Mouse (Mus musculus): ENCODE results near the gene Cenpp. TPM values are rescaled to one million over a fixed set of nuclear protein-coding genes. Genes with fewer than 3 reads are reported as not detected.

The Cenpp gene
- polyA plus RNA-seq, 1 experiment from 2014 or later = 26.1 TPM

DNA sequence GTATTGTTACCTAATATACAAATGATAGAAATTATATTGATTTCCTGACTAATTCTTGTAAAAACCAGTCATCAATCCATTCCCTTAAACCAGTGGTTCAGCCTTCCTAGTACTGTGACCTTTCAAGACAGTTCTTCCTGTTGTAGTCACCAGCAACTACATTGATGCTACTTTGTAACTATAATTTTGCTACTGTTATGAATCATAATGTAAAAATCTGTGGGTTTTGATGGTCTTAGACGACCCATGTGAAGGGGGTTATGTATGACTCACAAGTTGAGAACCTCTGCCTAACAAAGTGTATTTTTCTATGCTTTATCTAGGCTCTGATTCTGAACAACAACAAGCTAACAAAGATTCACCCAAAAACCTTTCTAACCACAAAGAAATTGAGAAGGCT is 95.7 kb downstream of the Cenpp start:
- no peak overlapping the region for H3K9ac ChIP-seq
- H3K27ac ChIP-seq = no peak overlapping the region
- H3K9me3 ChIP-seq (replicated peaks) = no peaks in the 10 kb centered on the region
- no peak overlapping the region for H3K4me2 ChIP-seq
- no peaks in the 10 kb centered on the region for H3K27me3 ChIP-seq
- ATAC-seq (replicated peaks; ENCODE audit: insufficient number of reproducible peaks, insufficient read depth, low FRiP score, low read depth) = no peak
- H3K4me1 ChIP-seq (replicated peaks) = no peaks in the 10 kb centered on the region
- no peaks in the 10 kb centered on the region for H3K36me3 ChIP-seq
- 55% methylated on average over 1 of the region's 1 CpGs for WGBS
- H3K4me3 ChIP-seq = no peak overlapping the region

DNA sequence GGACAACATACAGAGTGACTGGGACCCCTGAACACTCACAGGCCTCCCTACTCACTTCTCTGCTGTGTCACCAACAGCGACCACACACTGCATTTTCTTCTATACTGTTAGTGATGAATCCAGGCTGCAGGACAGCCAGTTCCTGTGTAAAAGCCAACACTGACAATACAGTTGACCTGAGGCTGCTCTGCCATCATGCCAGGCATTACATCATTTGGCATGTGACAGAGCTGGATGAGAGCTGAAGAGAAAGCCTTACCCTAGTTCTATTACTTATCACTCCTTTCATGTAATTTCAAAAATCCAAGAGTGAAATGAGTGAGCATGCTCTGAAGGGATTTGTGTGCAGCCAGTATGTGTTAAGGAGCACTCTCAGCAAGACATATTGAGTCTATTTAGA is 96.4 kb downstream of the Cenpp start:
- 70% methylated on average over 1 of the region's 1 CpGs for WGBS
- Histone ChIP-seq H3K9ac (no peak overlapping the region), H3K4me2 (no peak overlapping the region), H3K27me3 (no peaks in the 10 kb centered on the region), H3K27ac (no peak overlapping the region), H3K36me3 (no peaks in the 10 kb centered on the region), H3K4me1 (replicated peaks) (no peaks in the 10 kb centered on the region), H3K9me3 (replicated peaks) (no peaks in the 10 kb centered on the region), H3K4me3 (no peak overlapping the region)
- ATAC-seq (replicated peaks; ENCODE audit: insufficient number of reproducible peaks, insufficient read depth, low FRiP score, low read depth) = no peak

DNA sequence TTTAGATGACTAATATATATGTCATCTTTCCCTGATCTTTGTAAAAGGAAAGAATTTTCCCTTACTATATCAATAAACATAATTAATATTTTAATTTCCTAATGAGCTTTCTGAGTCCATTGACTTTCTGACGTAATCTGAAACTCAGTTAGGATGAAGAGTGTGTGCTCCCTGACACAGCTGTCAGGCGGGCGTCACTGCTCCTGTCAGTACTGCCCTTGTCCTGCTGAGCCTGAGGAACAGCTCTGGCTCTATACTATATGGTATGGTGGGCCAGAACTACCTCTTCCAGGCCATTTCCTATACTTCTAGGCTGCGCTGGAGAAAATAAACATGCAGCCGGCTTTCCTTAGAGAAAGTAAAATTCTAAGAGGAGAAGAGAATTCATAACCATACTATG is 98.1 kb downstream of the Cenpp start:
- H3K36me3 ChIP-seq = no peaks in the 10 kb centered on the region

GRCm38 (mm10) chr13:49549616-49550015 is 103.0 kb downstream of the Cenpp start:
- no peak overlapping the region for H3K9ac ChIP-seq
- H3K4me2 ChIP-seq = no peak overlapping the region
- ATAC-seq (replicated peaks; ENCODE audit: insufficient number of reproducible peaks, insufficient read depth, low FRiP score, low read depth) = no peak
- WGBS = 86% methylated on average over 3 of the region's 3 CpGs
- H3K27me3 ChIP-seq = no peaks in the 10 kb centered on the region
- H3K9me3 ChIP-seq (replicated peaks) = no peaks in the 10 kb centered on the region
- no peak overlapping the region for H3K27ac ChIP-seq
- no peak overlapping the region for H3K4me3 ChIP-seq
- H3K36me3 ChIP-seq = no peaks in the 10 kb centered on the region
- 0 out of 2 replicates have a peak, but pooled peaks cover 2% of the 10 kb centered on the region for H3K4me1 ChIP-seq (replicated peaks)

More for the DNA sequence above, 98.1 kb downstream of the Cenpp start:
- Histone ChIP-seq H3K4me3 (no peak overlapping the region), H3K4me1 (replicated peaks) (no peaks in the 10 kb centered on the region), H3K4me2 (no peak overlapping the region), H3K27ac (no peak overlapping the region), H3K9me3 (replicated peaks) (no peaks in the 10 kb centered on the region), H3K9ac (no peak overlapping the region), H3K27me3 (no peaks in the 10 kb centered on the region)
- WGBS = 80% methylated on average over 5 of the region's 5 CpGs
- ATAC-seq (replicated peaks; ENCODE audit: insufficient number of reproducible peaks, insufficient read depth, low FRiP score, low read depth) = no peak

DNA sequence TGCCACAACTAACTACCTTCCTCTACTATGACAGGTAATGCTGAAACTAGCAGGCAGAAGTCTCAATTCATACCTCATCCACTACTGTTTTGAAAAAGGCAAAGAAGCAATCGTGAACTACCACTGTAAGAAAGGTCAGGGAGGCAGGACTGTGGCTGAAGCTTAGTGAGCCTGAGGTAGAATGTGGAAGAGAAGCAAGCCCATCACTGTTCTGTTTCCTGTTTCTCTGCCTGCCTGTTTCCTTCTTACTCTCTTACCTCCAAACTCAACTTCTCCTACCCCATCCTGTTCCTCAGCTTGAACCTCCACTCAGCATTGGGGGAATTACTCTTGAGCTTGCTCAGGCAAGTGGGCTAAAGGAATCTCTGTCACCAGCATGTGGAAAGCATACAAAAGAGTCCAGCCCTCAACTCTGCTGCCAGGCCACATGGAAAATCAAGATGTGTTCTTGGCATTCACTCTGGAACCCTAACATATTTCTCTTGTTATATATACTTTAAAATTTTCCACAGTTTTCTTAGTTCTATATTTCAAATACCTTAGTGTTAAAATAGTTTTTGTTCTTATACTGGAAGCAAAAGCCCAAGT is 104.9 kb downstream of the Cenpp start:
- no peak overlapping the region for H3K4me2 ChIP-seq
- H3K9me3 ChIP-seq (replicated peaks) = no peaks in the 10 kb centered on the region
- no peaks in the 10 kb centered on the region for H3K27me3 ChIP-seq
- no peak overlapping the region for H3K9ac ChIP-seq
- 0 out of 2 replicates have a peak overlapping the region, but pooled peaks have one; percentile 25 for H3K27ac ChIP-seq
- H3K4me3 ChIP-seq = no peak overlapping the region
- ATAC-seq (replicated peaks; ENCODE audit: insufficient number of reproducible peaks, insufficient read depth, low FRiP score, low read depth) = no peak
- H3K4me1 ChIP-seq (replicated peaks) = 0 out of 2 replicates have a peak, but pooled peaks cover 2% of the 10 kb centered on the region
- WGBS = 73% methylated on average over 1 of the region's 1 CpGs
- H3K36me3 ChIP-seq = no peaks in the 10 kb centered on the region

DNA sequence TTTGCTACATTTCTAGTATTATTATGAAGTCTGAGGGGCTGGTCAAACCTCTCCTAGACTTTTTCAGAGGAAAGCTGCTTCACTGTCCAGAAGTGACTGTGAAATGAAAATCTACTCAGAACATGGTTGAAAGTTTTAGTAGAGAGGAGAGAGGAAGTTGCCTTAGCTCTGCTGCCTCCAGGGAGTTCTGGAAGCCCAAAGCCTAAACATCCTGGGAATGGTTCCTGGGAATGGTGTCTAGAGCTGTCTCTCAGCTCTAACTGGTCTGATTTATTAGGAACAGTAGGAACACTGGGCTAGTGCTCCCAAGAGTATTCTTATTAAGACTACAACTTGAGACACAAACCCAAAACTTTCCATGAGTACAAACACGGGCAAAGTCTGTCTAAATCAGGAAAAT is 106.1 kb downstream of the Cenpp start:
- Histone ChIP-seq H3K27me3 (no peaks in the 10 kb centered on the region), H3K4me2 (peak overlapping the region; percentile 13; the same call in 1 of the 2 replicates), H3K4me3 (no peak overlapping the region), H3K9me3 (replicated peaks) (no peaks in the 10 kb centered on the region), H3K4me1 (replicated peaks) (0 out of 2 replicates have a peak, but pooled peaks cover 2% of the 10 kb centered on the region), H3K27ac (peak overlapping the region; percentile 45), H3K9ac (no peak overlapping the region), H3K36me3 (no peaks in the 10 kb centered on the region)
- 81% methylated on average over 1 of the region's 1 CpGs for WGBS
- no peak for ATAC-seq (replicated peaks; ENCODE audit: insufficient number of reproducible peaks, insufficient read depth, low FRiP score, low read depth)

GRCm38 (mm10) chr13:49545646-49546045 is 106.9 kb downstream of the Cenpp start:
- H3K27ac ChIP-seq = peak overlapping the region; percentile 67
- 23% methylated on average over 3 of the region's 3 CpGs for WGBS
- 0 out of 2 replicates have a peak, but pooled peaks cover 2% of the 10 kb centered on the region for H3K4me1 ChIP-seq (replicated peaks)
- no peak for ATAC-seq (replicated peaks; ENCODE audit: insufficient number of reproducible peaks, insufficient read depth, low FRiP score, low read depth)
- no peak overlapping the region for H3K9ac ChIP-seq
- H3K36me3 ChIP-seq = no peaks in the 10 kb centered on the region
- H3K27me3 ChIP-seq = no peaks in the 10 kb centered on the region
- H3K9me3 ChIP-seq (replicated peaks) = no peaks in the 10 kb centered on the region
- H3K4me3 ChIP-seq = peak overlapping the region; percentile 14; the same call in 1 of the 2 replicates
- H3K4me2 ChIP-seq = peak overlapping the region; percentile 21; the same call in 1 of the 2 replicates

DNA sequence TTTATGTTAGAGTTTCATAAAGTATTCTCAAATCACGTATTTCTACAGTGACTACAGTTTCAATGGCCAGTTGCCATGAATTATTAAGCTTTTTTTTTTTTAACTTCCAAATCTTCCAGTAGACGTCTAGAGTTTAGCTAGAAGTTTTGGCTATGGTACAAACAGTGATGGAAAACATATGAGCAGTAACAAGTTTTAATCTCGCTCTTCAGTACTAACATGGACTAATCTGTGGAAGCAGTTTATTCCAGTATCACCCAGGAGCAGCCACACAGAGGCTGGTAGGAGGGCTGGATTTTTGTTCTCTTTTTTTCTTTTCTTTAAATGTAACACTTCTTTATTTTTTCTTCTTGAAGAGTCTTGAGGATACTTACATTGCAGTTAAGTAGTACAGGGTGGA is 108.3 kb downstream of the Cenpp start, which contains the start of gene Aspn:
Gene Aspn (plus strand): TSS at position 165 of the 400 bp plus-strand sequence.
- no peak within 1 kb of the TSS for H3K9ac ChIP-seq
- no peaks in the 10 kb centered on the region for H3K27me3 ChIP-seq
- 0 out of 2 replicates have a peak within 1 kb of the TSS, but pooled peaks have one; percentile 14 for H3K4me3 ChIP-seq
- peak within 1 kb of the TSS; percentile 67; the same call in 1 of the 2 replicates for H3K27ac ChIP-seq
- no peaks in the 10 kb centered on the region for H3K9me3 ChIP-seq (replicated peaks)
- 0 out of 2 replicates have a peak, but pooled peaks have one; percentile 31 for ATAC-seq (replicated peaks; ENCODE audit: insufficient number of reproducible peaks, insufficient read depth, low FRiP score, low read depth)
- 51% methylated on average over 3 of the region's 3 CpGs for WGBS
- 0 out of 2 replicates have a peak, but pooled peaks cover 2% of the 10 kb centered on the region for H3K4me1 ChIP-seq (replicated peaks)
- no peaks in the 10 kb centered on the region for H3K36me3 ChIP-seq
- peak within 1 kb of the TSS; percentile 21; the same call in 1 of the 2 replicates for H3K4me2 ChIP-seq

- no peak for ATAC-seq (replicated peaks; ENCODE audit: insufficient number of reproducible peaks, insufficient read depth, low FRiP score, low read depth)
- no peaks in the 10 kb centered on the region for H3K27me3 ChIP-seq
- no peaks in the 10 kb centered on the region for H3K4me1 ChIP-seq (replicated peaks)
- H3K27ac ChIP-seq = no peak overlapping the region
- no peak overlapping the region for H3K4me2 ChIP-seq
- no peak overlapping the region for H3K4me3 ChIP-seq
- 88% methylated on average over 1 of the region's 1 CpGs for WGBS
- H3K9me3 ChIP-seq (replicated peaks) = no peaks in the 10 kb centered on the region
- no peaks in the 10 kb centered on the region for H3K36me3 ChIP-seq
- no peak overlapping the region for H3K9ac ChIP-seq
These were observed 113.9 kb downstream of the Cenpp start for GRCm38 (mm10) chr13:49538693-49539092.

- Histone ChIP-seq H3K9ac (no peak overlapping the region), H3K36me3 (no peaks in the 10 kb centered on the region), H3K27ac (no peak overlapping the region), H3K4me3 (no peak overlapping the region), H3K4me1 (replicated peaks) (no peaks in the 10 kb centered on the region), H3K4me2 (no peak overlapping the region), H3K27me3 (no peaks in the 10 kb centered on the region), H3K9me3 (replicated peaks) (no peaks in the 10 kb centered on the region)
- WGBS = 92% methylated on average over 1 of the region's 1 CpGs
- no peak for ATAC-seq (replicated peaks; ENCODE audit: insufficient number of reproducible peaks, insufficient read depth, low FRiP score, low read depth)
These were observed 115.6 kb downstream of the Cenpp start for GRCm38 (mm10) chr13:49536946-49537345.

- Histone ChIP-seq H3K27me3 (no peaks in the 10 kb centered on the region), H3K36me3 (no peaks in the 10 kb centered on the region), H3K27ac (no peak overlapping the region), H3K9me3 (replicated peaks) (no peaks in the 10 kb centered on the region), H3K4me3 (no peak overlapping the region), H3K4me2 (no peak overlapping the region), H3K4me1 (replicated peaks) (no peaks in the 10 kb centered on the region), H3K9ac (no peak overlapping the region)
- ATAC-seq (replicated peaks; ENCODE audit: insufficient number of reproducible peaks, insufficient read depth, low FRiP score, low read depth) = no peak
- 92% methylated on average over 4 of the region's 4 CpGs for WGBS
These were observed 121.9 kb downstream of the Cenpp start for GRCm38 (mm10) chr13:49530636-49531035.

DNA sequence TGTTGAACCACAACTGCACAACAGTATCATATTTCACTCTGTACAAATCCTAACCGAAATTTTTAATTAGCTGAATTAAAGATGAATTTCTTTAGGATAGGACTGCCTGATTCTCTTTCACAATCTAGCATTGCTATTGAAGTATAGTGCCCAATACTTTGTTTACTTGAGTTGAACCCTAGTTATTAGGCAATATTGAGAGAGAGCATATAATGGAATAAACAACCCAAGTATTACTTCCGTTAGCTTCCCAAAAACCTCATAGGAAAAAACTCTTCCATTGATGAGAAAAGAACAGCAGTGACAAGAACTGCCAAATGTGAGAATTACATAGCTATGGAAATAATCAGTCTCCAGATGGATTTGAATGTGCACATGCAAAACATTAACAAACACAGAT is 126.3 kb downstream of the Cenpp start:
- no peak overlapping the region for H3K27ac ChIP-seq
- H3K4me3 ChIP-seq = no peak overlapping the region
- 84% methylated on average over 2 of the region's 2 CpGs for WGBS

More for the DNA sequence above, 126.3 kb downstream of the Cenpp start:
- H3K4me2 ChIP-seq = no peak overlapping the region
- no peaks in the 10 kb centered on the region for H3K9me3 ChIP-seq (replicated peaks)
- H3K9ac ChIP-seq = no peak overlapping the region
- ATAC-seq (replicated peaks; ENCODE audit: insufficient number of reproducible peaks, insufficient read depth, low FRiP score, low read depth) = no peak
- H3K36me3 ChIP-seq = no peaks in the 10 kb centered on the region
- H3K4me1 ChIP-seq (replicated peaks) = no peaks in the 10 kb centered on the region
- H3K27me3 ChIP-seq = no peaks in the 10 kb centered on the region

All from heart, embryonic 15.5 days (tissue).